Mouse (Mus musculus): Measurements from ENCODE around the gene Lrrc8a.

The Lrrc8a gene

DNA sequence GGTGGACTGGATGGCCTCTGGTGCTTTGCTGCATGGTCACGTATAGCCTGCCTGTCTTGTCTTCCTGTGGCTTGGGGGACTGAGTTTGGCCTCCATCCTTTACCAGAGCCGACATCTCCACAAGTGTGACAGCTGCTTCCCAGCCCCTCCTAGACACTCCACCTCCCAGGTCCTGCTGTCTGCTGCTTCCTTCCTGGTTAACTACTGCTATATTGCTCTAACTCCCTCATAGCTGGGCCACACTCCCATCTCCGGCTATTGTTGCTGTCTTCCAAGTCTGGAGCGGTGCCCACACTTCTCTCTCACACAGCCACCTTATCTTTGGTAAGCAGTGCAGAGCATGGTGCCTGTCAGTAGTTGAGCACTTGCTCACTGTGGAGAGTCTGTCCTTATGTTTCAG, 2.3 kb downstream of the Lrrc8a start:
- DNase-seq (ENCODE audit: low spot score): no peak

DNA sequence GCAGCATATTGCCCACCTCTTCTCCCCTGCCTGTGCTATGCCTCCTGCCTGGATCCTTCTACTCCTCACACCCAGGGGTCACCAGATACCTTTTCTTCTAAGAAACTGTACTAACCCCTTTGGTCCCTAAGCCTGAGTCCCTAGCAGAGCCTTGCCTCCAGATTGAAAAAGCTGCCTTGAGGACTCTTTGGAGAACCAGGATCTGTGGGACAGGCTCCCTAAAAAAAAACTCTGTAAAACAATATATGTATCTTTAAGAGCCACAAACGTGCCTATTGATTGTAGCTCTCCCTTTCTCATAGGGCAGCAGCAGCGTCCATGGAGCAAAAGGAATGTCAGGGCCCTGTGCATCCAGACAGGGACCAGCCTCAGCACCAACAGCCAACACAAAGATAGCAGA, 2.8 kb downstream of the Lrrc8a start, which contains the start of gene Gm28035:
TSS of gene Gm28035 (plus strand) at position 301 of the 400 bp plus-strand sequence.
- no peak for DNase-seq (ENCODE audit: low spot score)

DNA sequence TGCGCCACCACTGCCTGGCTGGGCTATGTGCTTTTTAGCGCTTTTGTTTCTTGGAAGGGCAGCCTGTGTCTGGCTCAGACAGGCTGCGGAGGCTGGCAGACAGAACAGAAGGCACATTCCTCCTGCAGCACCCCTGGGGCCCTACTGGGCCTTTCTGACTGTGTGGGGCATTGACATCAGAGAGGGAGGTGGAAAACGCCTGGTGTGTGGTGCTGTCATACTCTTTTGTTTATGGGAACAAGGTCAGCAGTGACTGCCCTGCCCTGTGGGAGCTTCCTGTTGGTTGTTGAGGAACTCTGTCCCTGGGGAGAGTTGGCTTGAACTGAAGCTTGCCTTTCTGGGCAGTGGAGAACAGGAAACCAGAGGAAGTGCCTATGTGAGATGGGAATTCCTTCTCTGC, 5.0 kb downstream of the Lrrc8a start:
- DNase-seq (ENCODE audit: low spot score): no peak

DNA sequence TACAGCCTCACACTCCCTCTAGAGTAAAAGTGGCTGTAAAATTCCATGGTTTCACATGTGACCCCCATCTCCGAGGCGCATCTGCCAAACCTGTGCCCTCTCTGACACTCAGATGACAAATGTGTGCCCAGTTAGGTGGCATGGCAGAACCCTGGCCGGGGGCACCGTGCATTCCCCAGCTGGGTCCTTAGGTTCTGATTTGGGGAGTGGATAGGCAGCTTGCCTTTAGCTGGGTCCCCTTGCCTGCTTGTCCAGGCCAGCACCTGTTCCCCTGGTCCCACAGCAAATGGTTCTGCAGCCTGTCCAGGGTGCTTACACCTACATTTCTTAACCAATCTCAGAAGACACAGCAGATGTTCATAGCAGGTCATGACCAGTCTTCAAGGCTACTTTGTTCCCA, 5.9 kb downstream of the Lrrc8a start:
- no peak for DNase-seq (ENCODE audit: low spot score)

DNA sequence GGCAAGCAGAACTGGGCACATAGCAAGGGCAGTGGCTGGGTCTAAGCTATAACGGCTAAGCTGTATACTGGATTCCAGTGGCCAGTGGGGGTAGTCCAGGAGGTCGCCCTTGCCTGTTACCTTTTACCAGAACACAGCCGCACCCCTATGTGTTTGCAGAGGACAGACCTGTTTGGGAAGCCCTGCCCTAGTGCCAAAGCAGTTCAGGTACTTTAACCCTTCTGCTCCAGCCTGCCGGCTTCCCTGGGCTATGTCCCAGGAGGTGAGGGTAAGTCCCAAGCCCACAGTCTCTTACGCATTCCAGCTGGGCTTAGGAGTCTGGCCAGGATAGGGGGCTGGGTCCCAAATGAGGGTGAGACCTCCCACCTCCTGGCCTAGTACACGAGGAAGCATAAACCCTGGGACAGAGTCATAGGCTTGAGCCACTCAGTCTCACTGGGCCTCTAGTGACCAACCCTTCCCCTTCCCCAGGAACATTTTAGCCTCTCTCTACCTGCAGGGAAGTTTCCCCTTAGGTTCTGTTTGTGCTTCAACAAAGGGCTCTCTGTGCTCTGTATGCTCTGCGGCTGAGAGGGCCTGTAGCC, 7.2 kb downstream of the Lrrc8a start:
- no peak for DNase-seq (ENCODE audit: low spot score)

DNA sequence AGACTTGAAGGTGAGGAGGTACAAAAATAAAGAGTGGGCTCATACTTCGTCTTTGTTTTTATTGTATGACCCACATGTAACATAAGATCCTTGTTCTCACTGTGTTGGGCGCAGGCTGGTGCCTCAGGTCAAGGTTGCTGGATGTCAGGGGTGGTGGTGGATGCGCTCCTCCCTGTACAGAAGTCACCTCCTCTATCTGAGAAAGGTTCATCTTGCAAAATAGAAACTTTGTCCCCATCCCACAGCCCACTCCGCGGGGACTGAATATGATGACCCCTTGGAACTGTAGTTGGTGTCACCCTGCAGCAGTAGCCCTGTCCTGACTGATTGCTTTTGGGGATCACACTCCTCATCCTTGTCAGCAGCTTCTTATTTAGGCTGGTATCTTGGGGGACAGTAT, 9.5 kb downstream of the Lrrc8a start:
- no peak for DNase-seq (ENCODE audit: low spot score)

DNA sequence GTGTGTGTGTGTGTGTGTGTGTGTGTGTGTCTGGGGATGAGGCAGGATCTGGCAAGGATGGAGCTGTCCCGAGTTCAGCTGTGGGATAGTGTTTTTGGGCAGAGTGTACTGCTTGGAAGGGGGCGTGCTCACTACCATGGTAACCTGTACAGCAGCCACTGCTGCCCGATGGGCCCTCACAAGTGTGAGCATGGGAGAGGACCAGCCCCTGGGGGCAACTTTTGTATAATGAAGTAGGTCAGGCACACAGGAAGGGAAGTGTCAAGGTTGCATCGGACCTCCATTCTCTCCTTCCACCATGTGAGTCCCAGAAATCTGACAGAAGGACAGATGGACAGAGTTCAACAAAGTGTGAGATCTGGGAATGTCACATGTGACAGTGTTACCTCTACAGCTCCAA, 10.2 kb downstream of the Lrrc8a start:
- DNase-seq (ENCODE audit: low spot score): no peak

DNA sequence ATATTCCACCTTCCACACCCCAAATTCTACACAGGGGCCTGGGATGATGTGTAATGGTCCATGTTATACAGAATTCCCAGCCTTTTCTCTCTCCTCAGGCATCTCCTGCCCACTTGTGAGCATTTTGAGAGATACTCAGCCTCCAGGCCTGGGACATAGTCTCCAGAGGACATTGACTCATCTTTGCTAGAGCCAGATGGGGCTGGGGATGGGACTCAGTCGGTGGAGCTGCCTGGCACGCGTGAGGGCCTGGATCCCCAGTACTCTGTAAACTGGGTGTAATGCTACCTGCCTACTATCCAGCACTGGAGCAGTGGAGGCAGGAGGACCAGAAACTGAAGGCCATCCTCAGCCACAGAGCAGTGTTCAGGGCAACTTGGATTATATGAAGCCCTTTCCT, 11.7 kb downstream of the Lrrc8a start:
- DNase-seq (ENCODE audit: low spot score): no peak

DNA sequence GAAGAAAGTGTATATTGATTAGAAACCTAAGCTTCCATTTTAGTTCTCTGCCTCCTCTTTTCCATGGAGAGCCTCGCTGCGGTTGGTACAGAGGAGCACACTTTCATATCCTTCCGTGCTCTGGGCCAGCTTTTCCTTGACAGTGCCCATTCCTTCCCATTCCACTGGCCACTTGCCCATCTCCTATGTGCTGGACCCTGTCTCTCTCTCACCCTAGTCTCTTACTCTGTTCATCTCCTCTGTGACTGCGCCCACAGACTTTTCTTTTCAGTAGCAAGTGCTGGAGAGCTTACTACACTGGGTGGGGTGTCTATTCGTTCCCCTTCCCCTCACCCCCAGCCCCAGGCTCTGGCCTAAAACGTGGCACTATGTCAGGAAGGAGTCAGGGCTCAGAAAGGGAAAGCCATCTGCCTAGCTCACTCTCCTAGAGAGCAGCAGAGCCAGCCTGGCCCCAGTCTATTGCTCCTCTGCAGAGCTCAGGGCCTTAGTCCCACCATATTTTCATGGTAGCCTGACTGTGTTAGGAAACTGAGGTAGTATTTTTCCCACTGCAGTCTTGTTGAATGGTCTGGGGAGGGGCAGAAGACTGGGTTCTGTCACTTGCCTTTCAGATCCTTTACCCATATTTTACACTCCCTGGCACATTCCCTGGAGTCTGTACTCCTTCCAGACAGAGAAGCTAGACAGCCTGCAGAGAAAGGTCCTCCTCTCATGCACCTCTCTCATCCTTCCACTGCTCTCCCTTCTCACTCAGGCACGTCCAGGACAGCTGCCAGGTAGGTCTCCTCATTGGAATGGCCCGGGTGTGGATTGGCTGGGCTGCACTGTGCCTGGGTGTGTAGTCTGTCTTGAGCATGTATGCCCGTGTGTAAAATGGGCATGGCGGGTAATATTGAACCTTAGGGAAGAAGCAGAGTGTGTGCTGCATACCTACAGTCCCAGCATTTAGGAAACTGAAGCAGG, 12.9 kb downstream of the Lrrc8a start:
- DNase-seq (ENCODE audit: low spot score): no peak

DNA sequence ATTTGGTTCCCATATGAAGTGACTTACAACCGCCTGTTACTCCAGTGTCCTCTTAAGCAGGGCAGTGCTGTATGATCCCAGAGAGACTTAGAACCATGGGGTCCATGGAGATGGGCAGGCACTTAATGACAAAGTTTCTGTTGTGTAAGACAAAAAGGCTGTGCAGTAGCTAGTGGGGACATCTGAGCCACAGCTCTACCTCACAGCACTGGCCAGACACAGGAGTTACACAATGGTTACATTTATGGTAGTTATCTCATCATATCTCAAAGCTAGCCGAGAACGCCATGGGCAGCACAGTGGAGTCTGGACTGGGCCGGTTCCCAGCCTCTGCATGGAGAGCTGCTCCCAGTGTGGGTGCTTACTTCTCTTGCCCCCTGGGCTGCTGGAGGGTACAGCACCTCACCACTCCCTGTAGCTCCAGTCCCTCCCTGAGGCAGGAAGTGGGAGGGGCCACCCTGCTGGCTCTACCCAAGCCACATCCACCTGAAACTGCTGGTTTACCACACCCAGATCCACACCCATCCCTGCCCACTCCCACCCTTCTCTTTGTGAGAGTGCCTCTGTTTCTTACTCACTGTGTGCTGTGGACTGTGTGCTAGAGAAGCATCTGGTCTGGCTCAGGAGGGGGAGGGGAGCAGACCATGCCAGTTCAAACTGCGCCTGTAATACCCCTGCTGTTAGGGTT, 14.0 kb downstream of the Lrrc8a start:
- DNase-seq (ENCODE audit: low spot score): no peak

DNA sequence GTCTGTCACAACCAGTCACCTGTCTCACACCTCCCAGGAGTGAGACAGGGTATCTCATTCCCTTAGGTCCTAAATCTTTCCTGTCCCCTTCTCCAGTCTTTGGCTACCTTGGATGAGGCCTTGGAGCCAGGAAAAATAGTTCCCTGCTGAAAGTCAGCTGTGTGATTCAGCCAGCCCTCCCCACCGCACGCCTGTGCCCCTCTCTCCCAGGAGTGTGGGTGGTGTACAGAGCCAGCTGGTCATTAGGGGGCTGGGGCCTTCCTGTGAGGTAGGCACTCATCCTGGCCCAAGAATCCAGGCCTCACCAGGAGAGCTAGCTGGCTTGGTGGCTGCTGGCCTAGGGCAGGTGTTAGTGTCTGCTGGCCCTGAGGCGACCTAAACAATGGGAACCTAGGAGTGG, 15.0 kb downstream of the Lrrc8a start:
- no peak for DNase-seq (ENCODE audit: low spot score)

DNA sequence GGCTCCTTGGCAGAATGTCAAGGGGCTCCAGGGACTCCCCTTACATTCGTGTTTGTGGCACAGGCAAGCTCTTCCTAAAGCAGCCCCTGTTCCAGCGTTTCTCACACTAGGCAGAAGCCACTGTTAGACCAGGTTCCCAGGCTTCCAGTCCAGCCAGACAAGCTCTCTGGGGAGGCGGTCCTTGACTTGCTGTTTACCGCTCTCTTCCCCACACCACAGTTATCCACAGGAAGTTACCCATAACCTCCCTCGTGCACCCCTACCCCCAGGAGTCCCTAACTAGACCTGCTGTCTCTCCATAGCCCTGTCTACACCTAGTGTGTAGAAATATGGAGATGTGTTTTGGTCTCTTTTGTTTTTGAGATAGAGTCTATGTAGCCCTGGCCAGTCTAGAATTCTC, 16.3 kb downstream of the Lrrc8a start:
- DNase-seq (ENCODE audit: low spot score): no peak

DNA sequence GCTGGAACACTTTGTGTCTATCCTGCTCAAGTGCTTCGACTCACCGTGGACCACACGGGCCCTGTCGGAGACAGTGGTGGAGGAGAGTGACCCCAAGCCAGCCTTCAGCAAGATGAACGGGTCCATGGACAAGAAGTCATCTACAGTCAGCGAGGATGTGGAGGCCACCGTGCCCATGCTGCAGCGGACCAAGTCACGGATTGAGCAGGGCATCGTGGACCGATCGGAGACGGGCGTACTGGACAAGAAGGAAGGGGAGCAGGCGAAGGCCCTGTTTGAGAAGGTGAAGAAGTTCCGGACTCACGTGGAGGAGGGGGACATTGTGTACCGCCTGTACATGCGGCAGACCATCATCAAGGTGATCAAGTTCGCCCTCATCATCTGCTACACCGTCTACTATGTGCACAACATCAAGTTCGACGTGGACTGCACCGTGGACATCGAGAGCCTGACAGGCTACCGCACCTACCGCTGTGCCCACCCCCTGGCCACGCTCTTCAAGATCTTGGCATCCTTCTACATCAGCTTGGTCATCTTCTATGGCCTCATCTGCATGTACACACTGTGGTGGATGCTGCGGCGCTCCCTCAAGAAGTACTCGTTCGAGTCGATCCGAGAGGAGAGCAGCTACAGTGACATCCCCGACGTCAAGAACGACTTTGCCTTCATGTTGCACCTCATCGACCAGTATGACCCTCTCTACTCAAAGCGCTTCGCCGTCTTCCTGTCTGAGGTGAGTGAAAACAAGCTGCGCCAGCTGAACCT, 18.3 kb downstream of the Lrrc8a start:
- no peak for DNase-seq (ENCODE audit: low spot score)

DNA sequence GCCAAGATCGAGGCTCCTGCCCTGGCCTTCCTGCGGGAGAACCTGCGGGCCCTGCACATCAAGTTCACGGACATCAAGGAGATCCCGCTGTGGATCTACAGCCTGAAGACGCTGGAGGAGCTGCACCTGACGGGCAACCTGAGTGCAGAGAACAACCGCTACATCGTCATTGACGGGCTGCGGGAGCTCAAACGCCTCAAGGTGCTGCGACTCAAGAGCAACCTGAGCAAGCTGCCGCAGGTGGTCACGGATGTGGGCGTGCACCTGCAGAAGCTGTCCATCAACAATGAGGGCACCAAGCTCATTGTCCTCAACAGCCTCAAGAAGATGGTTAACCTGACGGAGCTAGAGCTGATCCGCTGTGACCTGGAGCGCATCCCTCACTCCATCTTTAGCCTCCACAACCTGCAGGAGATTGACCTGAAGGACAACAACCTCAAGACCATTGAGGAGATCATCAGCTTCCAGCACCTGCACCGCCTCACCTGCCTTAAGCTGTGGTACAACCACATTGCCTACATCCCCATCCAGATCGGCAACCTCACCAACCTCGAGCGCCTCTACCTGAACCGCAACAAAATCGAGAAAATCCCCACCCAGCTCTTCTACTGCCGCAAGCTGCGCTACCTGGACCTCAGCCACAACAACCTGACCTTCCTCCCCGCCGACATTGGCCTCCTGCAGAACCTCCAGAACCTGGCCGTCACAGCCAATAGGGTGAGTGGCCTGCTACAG, 19.3 kb downstream of the Lrrc8a start:
- no peak for DNase-seq (ENCODE audit: low spot score)

DNA sequence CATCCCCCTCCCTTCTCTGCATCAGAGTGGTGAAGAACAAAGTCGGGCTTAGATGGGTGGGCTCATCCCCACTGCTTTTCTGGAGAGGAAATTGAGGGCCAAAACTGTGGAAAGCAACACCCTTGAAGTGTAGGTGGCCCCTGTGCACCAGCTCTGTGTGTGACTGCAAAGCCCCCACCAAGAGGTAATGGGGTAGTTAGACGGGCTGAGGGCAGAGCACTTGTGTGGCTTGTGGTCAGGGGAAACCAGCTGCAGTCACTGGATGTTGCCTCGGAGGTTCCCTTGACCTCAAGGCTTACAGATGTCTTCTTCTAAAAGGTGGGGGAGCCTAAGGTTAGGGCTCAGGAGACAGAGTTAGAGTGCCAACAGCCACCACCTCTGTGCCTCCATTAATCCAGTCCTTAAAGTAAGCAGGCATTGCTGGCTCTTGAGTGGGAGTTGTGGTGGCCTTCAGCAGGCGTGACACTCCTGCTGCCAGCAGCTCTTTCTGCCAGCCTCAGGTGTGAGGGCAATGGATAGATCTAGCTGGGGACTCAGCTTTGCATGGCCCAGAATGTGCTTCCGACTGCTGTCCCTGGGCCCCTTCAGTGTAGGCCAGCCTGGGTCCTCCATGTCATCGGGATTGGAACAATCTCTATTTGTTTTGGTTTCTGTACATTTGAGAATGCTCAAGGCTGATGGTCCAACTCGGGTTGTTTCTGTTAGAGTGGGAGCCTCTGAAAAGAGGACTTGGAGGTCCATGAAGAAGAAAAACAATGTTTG, 20.4 kb downstream of the Lrrc8a start:
- DNase-seq (ENCODE audit: low spot score): no peak

DNA sequence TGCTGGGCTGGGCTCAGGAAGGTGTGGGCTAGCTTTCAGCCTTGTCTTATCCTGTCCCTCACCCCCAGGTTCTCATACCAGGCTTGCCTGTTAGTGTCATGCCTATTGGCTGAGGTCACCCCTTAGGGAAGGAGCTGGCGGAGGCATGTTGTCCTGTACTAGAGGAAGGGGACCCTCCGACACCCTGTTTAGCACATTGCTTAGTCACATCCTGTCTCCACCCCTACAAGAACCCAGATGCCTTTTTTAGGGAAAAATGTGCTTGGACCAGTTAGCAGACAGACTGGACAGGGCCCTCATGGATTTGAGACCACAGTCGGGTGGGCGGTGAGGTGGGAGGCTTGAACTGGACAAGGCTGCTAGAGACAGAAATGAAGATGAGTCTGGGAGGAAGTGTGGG, 21.1 kb downstream of the Lrrc8a start:
- DNase-seq (ENCODE audit: low spot score): no peak

DNA sequence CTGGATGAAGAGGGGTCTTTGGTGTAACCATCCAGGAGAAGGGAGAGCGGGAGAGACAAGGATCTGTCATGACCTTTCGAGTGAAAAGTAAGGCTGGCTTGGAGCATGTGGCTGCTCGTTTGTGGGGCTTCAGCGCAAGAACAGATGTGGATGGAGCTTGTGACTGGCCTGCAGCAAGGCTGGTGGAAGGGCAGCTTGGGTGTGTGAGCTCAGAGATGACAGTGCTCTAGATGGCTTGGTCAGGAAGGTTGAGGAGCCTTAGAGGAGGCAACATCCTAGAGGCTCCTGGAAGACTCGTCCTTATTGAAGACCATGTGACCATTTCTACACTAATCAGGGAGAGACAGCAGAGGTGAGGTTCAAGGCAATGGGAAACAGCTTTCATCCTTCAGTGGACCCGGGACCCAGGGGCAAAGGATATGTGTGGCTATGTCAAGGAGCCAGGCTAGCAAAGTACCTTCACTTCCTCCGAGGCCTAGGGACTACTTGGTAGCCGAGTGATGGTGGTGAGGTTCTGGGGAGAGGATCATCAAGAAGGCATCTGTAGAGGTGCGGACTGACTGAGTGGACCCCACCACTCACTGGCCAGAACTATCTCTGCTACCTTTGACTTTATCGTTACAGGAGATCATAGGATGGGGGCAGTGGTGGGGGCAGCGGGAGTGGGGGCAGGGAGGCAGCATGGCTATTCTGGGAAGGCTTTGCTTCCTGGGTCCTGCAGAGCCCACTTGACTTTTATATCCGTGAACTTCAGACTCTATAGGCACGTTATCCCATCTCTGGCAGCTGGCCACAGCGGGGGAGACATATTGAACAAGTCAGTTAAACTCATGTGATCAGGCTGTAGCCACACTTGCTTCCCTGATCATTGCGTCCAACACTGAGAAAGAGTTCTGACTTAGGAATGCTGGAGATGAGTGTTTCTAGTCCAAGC, 21.9 kb downstream of the Lrrc8a start:
- no peak for DNase-seq (ENCODE audit: low spot score)

DNA sequence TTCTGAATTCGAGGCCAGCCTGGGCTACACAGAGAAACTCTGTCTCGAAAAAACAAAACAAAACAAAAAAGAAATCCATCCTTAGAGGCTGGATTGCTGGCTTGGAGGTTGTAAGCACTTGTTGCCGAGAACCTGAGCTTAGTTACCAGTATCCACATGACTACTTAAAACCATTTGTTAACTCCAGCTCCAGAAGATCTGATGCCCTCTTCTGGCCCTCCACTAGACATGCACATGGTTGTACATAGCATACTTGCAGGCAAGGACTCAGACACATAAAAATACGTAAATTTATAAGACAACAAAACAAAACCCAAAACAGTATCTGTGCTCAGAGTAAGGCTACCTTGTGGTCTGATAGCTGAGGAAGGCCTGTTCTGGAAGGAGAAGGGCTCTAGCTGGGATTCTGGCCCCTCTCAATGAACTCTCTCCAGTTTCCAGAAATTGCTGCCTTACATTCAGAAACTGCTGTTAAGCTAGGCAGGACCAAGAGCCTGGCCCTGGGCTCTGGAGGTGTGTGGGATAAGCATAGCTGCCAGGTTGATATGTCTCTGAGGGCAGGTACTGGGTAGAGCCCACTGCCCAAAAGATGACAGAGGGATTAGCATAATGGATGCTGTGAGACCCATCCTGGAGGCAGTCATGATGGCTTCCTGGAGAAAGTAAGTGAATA, 23.7 kb downstream of the Lrrc8a start:
- no peak for DNase-seq (ENCODE audit: low spot score)

All from urinary bladder, postnatal 25 days (tissue).